Mouse (Mus musculus): Measurements from ENCODE around the gene Fhdc1.

Fhdc1 gene

GRCm38 (mm10) chr3:84478195-84478594 is 2.0 kb downstream of the Fhdc1 start:
- in situ Hi-C loops (cut with MboI; ENCODE audit: low pct_unique_long_range_greater_than_20kb in 1 of 2, low sequenced_read_pairs in 2 of 2, unreplicated experiment in 1 of 2), result loop anchor here in 1 of 2 experiments (10.0 kb wide), 1 partner anchor 123 kb away; no protein-coding TSS in a partner anchor

- in situ Hi-C loops (cut with MboI; ENCODE audit: low pct_unique_long_range_greater_than_20kb in 1 of 2, low sequenced_read_pairs in 2 of 2, unreplicated experiment in 1 of 2), result loop anchor here in 1 of 2 experiments (10.0 kb wide), 1 partner anchor 123 kb away; no protein-coding TSS in a partner anchor
Measured at GRCm38 (mm10) chr3:84477498-84477897, 2.7 kb downstream of the Fhdc1 start.

GRCm38 (mm10) chr3:84474981-84475775 is 5.1 kb downstream of the Fhdc1 start:
- in situ Hi-C loops (cut with MboI; ENCODE audit: low pct_unique_long_range_greater_than_20kb in 1 of 2, low sequenced_read_pairs in 2 of 2, unreplicated experiment in 1 of 2), result loop anchor here in 1 of 2 experiments (10.0 kb wide), 1 partner anchor 120 kb away; no protein-coding TSS in a partner anchor

- in situ Hi-C loops (cut with MboI; ENCODE audit: low pct_unique_long_range_greater_than_20kb in 1 of 2, low sequenced_read_pairs in 2 of 2, unreplicated experiment in 1 of 2), result loop anchor here in 1 of 2 experiments (10.0 kb wide), 1 partner anchor 120 kb away; no protein-coding TSS in a partner anchor
Measured at GRCm38 (mm10) chr3:84474398-84474797, 5.8 kb downstream of the Fhdc1 start.

- in situ Hi-C loops (cut with MboI; ENCODE audit: low pct_unique_long_range_greater_than_20kb in 1 of 2, low sequenced_read_pairs in 2 of 2, unreplicated experiment in 1 of 2), result loop anchor here in 1 of 2 experiments (10.0 kb wide), 1 partner anchor 118 kb away; no protein-coding TSS in a partner anchor
Measured at GRCm38 (mm10) chr3:84472955-84473354, 7.3 kb downstream of the Fhdc1 start.

- in situ Hi-C loops (cut with MboI; ENCODE audit: low pct_unique_long_range_greater_than_20kb in 1 of 2, low sequenced_read_pairs in 2 of 2, unreplicated experiment in 1 of 2), result loop anchor here in 1 of 2 experiments (10.0 kb wide), 1 partner anchor 118 kb away; no protein-coding TSS in a partner anchor
Measured at GRCm38 (mm10) chr3:84472527-84472926, 7.7 kb downstream of the Fhdc1 start.

GRCm38 (mm10) chr3:84471146-84471545 is 9.1 kb downstream of the Fhdc1 start:
- in situ Hi-C loops (cut with MboI; ENCODE audit: low pct_unique_long_range_greater_than_20kb in 1 of 2, low sequenced_read_pairs in 2 of 2, unreplicated experiment in 1 of 2), result loop anchor here in 1 of 2 experiments (10.0 kb wide), 1 partner anchor 116 kb away; no protein-coding TSS in a partner anchor

GRCm38 (mm10) chr3:84468111-84468453 is 12.1 kb downstream of the Fhdc1 start:
- in situ Hi-C loops (cut with MboI; ENCODE audit: low pct_unique_long_range_greater_than_20kb in 1 of 2, low sequenced_read_pairs in 2 of 2, unreplicated experiment in 1 of 2), result no loop called here

- in situ Hi-C loops (cut with MboI; ENCODE audit: low pct_unique_long_range_greater_than_20kb in 1 of 2, low sequenced_read_pairs in 2 of 2, unreplicated experiment in 1 of 2), result no loop called here
Measured at GRCm38 (mm10) chr3:84467419-84468110, 12.7 kb downstream of the Fhdc1 start.

- in situ Hi-C loops (cut with MboI; ENCODE audit: low pct_unique_long_range_greater_than_20kb in 1 of 2, low sequenced_read_pairs in 2 of 2, unreplicated experiment in 1 of 2), result no loop called here
Measured at GRCm38 (mm10) chr3:84465822-84466500, 14.3 kb downstream of the Fhdc1 start.

- in situ Hi-C loops (cut with MboI; ENCODE audit: low pct_unique_long_range_greater_than_20kb in 1 of 2, low sequenced_read_pairs in 2 of 2, unreplicated experiment in 1 of 2), result no loop called here
Measured at GRCm38 (mm10) chr3:84461687-84462086, 18.5 kb downstream of the Fhdc1 start.

- in situ Hi-C loops (cut with MboI; ENCODE audit: low pct_unique_long_range_greater_than_20kb in 1 of 2, low sequenced_read_pairs in 2 of 2, unreplicated experiment in 1 of 2), result no loop called here
Measured at GRCm38 (mm10) chr3:84460952-84461351, 19.3 kb downstream of the Fhdc1 start.

- in situ Hi-C loops (cut with MboI; ENCODE audit: low pct_unique_long_range_greater_than_20kb in 1 of 2, low sequenced_read_pairs in 2 of 2, unreplicated experiment in 1 of 2), result no loop called here
Measured at GRCm38 (mm10) chr3:84460499-84460898, 19.7 kb downstream of the Fhdc1 start.

- in situ Hi-C loops (cut with MboI; ENCODE audit: low pct_unique_long_range_greater_than_20kb in 1 of 2, low sequenced_read_pairs in 2 of 2, unreplicated experiment in 1 of 2), result no loop called here
Measured at GRCm38 (mm10) chr3:84455733-84456417, 24.4 kb downstream of the Fhdc1 start.

- in situ Hi-C loops (cut with MboI; ENCODE audit: low pct_unique_long_range_greater_than_20kb in 1 of 2, low sequenced_read_pairs in 2 of 2, unreplicated experiment in 1 of 2), result no loop called here
Measured at GRCm38 (mm10) chr3:84450651-84451050, 29.6 kb downstream of the Fhdc1 start.

GRCm38 (mm10) chr3:84449015-84449414 is 31.2 kb downstream of the Fhdc1 start:
- in situ Hi-C loops (cut with MboI; ENCODE audit: low pct_unique_long_range_greater_than_20kb in 1 of 2, low sequenced_read_pairs in 2 of 2, unreplicated experiment in 1 of 2), result no loop called here

- in situ Hi-C loops (cut with MboI; ENCODE audit: low pct_unique_long_range_greater_than_20kb in 1 of 2, low sequenced_read_pairs in 2 of 2, unreplicated experiment in 1 of 2), result no loop called here
Measured at GRCm38 (mm10) chr3:84447803-84448202, 32.4 kb downstream of the Fhdc1 start.

- in situ Hi-C loops (cut with MboI; ENCODE audit: low pct_unique_long_range_greater_than_20kb in 1 of 2, low sequenced_read_pairs in 2 of 2, unreplicated experiment in 1 of 2), result no loop called here
Measured at GRCm38 (mm10) chr3:84445838-84446237, 34.4 kb downstream of the Fhdc1 start.

Data from mouse embryonic stem cell (cell line).